Mouse (Mus musculus): ENCODE data around the gene Selenoh.

DNA sequence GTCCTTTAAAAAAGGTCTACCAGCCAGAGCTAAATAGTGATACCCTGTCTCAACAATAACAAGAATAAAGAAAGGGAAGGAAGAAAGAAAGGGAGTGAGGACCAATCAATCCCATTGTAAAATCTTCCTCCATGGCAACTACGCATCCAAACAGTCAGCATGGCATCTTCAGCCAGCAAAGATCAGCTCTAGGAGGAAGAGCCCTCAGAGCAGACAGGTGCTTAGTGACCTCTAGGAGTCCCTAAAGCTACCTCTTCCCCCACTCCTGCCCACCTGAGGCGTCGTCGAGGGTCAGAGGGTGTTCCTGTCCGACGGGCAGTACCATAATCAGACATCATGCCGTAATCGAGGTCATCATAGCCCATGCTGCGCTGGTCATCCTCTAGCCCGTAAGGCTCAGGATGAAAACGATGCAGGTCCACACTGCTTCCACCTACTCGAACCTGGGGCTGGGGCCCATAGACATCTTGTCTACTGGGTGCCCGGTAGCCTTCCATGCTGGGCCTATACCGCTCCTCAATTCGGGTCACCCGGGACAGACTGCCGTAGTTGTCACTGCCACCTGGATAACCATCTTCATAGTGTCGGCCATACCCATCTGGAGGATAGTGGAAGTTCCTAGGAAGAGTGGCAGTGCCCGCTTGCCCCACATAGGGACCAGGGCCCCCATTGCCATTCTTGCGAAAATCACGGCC, 50.8 kb downstream of the Selenoh start:
- TF ChIP-seq ZNF384 (IDR thresholded peaks at IDR 0.05; ENCODE audit: low read depth, low read length) (no peak), ZC3H11A (IDR thresholded peaks at IDR 0.05; ENCODE audit: borderline replicate concordance, low read depth, low read length) (no peak), HCFC1 (IDR thresholded peaks at IDR 0.05; ENCODE audit: borderline replicate concordance, insufficient read depth, low read length) (no peak), MAFK (IDR thresholded peaks at IDR 0.05; ENCODE audit: insufficient read depth, low read depth, low read length) (no peak), CHD2 (IDR thresholded peaks at IDR 0.05; ENCODE audit: low read depth, low read length) (no peak)

Measured in ES-E14 (cell line).